Comparison of ENCODE assay signal across 9 mouse cellular contexts in genomic region chr10:62590200-62590599, GRCm38 (mm10). TPM values are rescaled to one million over a fixed set of nuclear protein-coding genes. Genes with fewer than 3 reads are reported as not detected.
A peak's percentile ranks its signal among the peaks of the same experiment; 100 is the strongest.
DNase-seq lines count a peak whose midpoint lies in the region; ATAC-seq lines count a peak whose summit lies in the region.
"Had no signal": no experiment of that assay in that cellular context is flagged by ENCODE, and none has a peak within 500 bp of the region (broad histone marks: within the 10 kb centered on the region; RNA-seq: fewer than 3 reads in every experiment).

No protein-coding gene starts in this region.

- H3K4me1 ChIP-seq in embryonic facial prominence, embryonic 14.5 days (ENCODE audit: control insufficient read depth, insufficient read depth, low read length): no peaks in the 10 kb centered on the region
- H3K4me1 ChIP-seq in liver, embryonic 12.5 days: peaks cover 8% of the 10 kb centered on the region; the same call in 1 of the 2 replicates
- H3K4me1 ChIP-seq in neural tube, embryonic 11.5 days (ENCODE audit: control insufficient read depth, insufficient read depth, low read length): no peaks in the 10 kb centered on the region
- H3K4me1 ChIP-seq: limb, embryonic 12.5 days had no signal

- peak; percentile 62; the same call in 1 of the 2 replicates for ATAC-seq in embryonic facial prominence, embryonic 14.5 days (ENCODE audit: low read depth)
- peak; percentile 60 for ATAC-seq in liver, embryonic 12.5 days
- no peak for ATAC-seq in neural tube, embryonic 11.5 days (ENCODE audit: insufficient read depth, low FRiP score, low TSS enrichment)

- no peak overlapping the region for H3K27ac ChIP-seq in embryonic facial prominence, embryonic 14.5 days (replicated peaks; ENCODE audit: low read depth, low read length)
- H3K27ac ChIP-seq in liver, embryonic 12.5 days: no peak overlapping the region
- H3K27ac ChIP-seq in neural tube, embryonic 11.5 days (ENCODE audit: low read depth, low read length): no peak overlapping the region
- H3K27ac ChIP-seq: limb, embryonic 12.5 days had no signal

- no peak overlapping the region for H3K4me2 ChIP-seq in embryonic facial prominence, embryonic 14.5 days (ENCODE audit: low read depth, low read length)
- H3K4me2 ChIP-seq in liver, embryonic 12.5 days: no peak overlapping the region
- no peak overlapping the region for H3K4me2 ChIP-seq in neural tube, embryonic 11.5 days (ENCODE audit: low read depth)
- H3K4me2 ChIP-seq: limb, embryonic 12.5 days had no signal

- no peaks in the 10 kb centered on the region for H3K27me3 ChIP-seq in embryonic facial prominence, embryonic 14.5 days (replicated peaks; ENCODE audit: control insufficient read depth, insufficient read depth, low read length)
- H3K27me3 ChIP-seq in liver, embryonic 12.5 days (replicated peaks): no peaks in the 10 kb centered on the region
- no peaks in the 10 kb centered on the region for H3K27me3 ChIP-seq in neural tube, embryonic 11.5 days (ENCODE audit: control insufficient read depth, insufficient read depth, low read length)
- H3K27me3 ChIP-seq: limb, embryonic 12.5 days had no signal

- no peak overlapping the region for H3K9ac ChIP-seq in embryonic facial prominence, embryonic 14.5 days (ENCODE audit: low read depth, low read length)
- H3K9ac ChIP-seq in liver, embryonic 12.5 days: no peak overlapping the region
- no peak overlapping the region for H3K9ac ChIP-seq in neural tube, embryonic 11.5 days (ENCODE audit: low read length)
- H3K9ac ChIP-seq: limb, embryonic 12.5 days had no signal

- WGBS in embryonic facial prominence, embryonic 14.5 days: 33% methylated on average over 6 of the region's 6 CpGs
- 41% methylated on average over 6 of the region's 6 CpGs for WGBS in liver, embryonic 12.5 days (ENCODE audit: insufficient replicate concordance)
- WGBS in neural tube, embryonic 11.5 days: 59% methylated on average over 6 of the region's 6 CpGs

- DNase-seq in CD8-positive naive resting alpha-beta T cell, adult 2 months (ENCODE audit: low read depth in 2 of 2, low spot score in 2 of 2): peak; percentile 83 to 93
- peak; percentile 51 to 72 for DNase-seq in adrenal gland, postnatal 4 days (ENCODE audit: low spot score in 2 of 2)
- DNase-seq in embryonic facial prominence, embryonic 14.5 days (ENCODE audit: low spot score): peak; percentile 94
- DNase-seq in heart, adult 9 months (ENCODE audit: low spot score in 2 of 2): peak; percentile 60 to 88
- peak; percentile 92 for DNase-seq in kidney, postnatal 14 days
- peak; percentile 81 for DNase-seq in neural tube, embryonic 11.5 days (ENCODE audit: low spot score)
- DNase-seq in telencephalon, adult 2 months (ENCODE audit: low read depth, low spot score): peak; percentile 92

- H3K36me3 ChIP-seq in embryonic facial prominence, embryonic 14.5 days (ENCODE audit: control insufficient read depth, insufficient read depth, low read length): peaks cover 91% of the 10 kb centered on the region
- H3K36me3 ChIP-seq in liver, embryonic 12.5 days: peaks cover 100% of the 10 kb centered on the region
- peaks cover 29% of the 10 kb centered on the region for H3K36me3 ChIP-seq in neural tube, embryonic 11.5 days (ENCODE audit: control insufficient read depth, insufficient read depth, low read length)

- no peak overlapping the region for H3K4me3 ChIP-seq in embryonic facial prominence, embryonic 14.5 days (ENCODE audit: low read depth, low read length)
- no peak overlapping the region for H3K4me3 ChIP-seq in liver, embryonic 12.5 days
- no peak overlapping the region for H3K4me3 ChIP-seq in neural tube, embryonic 11.5 days (ENCODE audit: low read depth, low read length)
- H3K4me3 ChIP-seq: limb, embryonic 12.5 days had no signal

- no peaks in the 10 kb centered on the region for H3K9me3 ChIP-seq in embryonic facial prominence, embryonic 14.5 days (ENCODE audit: control insufficient read depth, low read length)
- no peaks in the 10 kb centered on the region for H3K9me3 ChIP-seq in liver, embryonic 12.5 days (replicated peaks)
- no peaks in the 10 kb centered on the region for H3K9me3 ChIP-seq in neural tube, embryonic 11.5 days (ENCODE audit: control insufficient read depth, low read length)
- H3K9me3 ChIP-seq: limb, embryonic 12.5 days had no signal

RNA-seq across cellular contexts. Expression of gene Ddx21, which starts 11.9 kb away (rescaled TPM):
- 10 to 100 TPM; 57.3 to 62.6 TPM for total RNA-seq in adrenal gland, postnatal 4 days (2021)
- polyA plus RNA-seq in embryonic facial prominence, embryonic 14.5 days (2014; fragmentation: Nextera tagmentation; extraction: Ambion mirVana): 25.8 and 27.2 TPM in 2 replicates
- polyA plus RNA-seq in liver, embryonic 12.5 days (2016; fragmentation: Nextera tagmentation; extraction: Ambion mirVana): 38.3 and 40.6 TPM in 2 replicates
- polyA plus RNA-seq in neural tube, embryonic 11.5 days (2014; fragmentation: Nextera tagmentation; extraction: Ambion mirVana): 35.8 and 36.9 TPM in 2 replicates

RNA-seq across cellular contexts. Expression of gene Kif1bp, which starts 11.9 kb away (rescaled TPM):
- total RNA-seq in adrenal gland, postnatal 4 days (2021): 10 to 100 TPM; 39.2 to 42.1 TPM
- 43.1 and 45.4 TPM in 2 replicates for polyA plus RNA-seq in embryonic facial prominence, embryonic 14.5 days (2014; fragmentation: Nextera tagmentation; extraction: Ambion mirVana)
- 20.0 and 21.1 TPM in 2 replicates for polyA plus RNA-seq in liver, embryonic 12.5 days (2016; fragmentation: Nextera tagmentation; extraction: Ambion mirVana)
- 62.3 and 62.5 TPM in 2 replicates for polyA plus RNA-seq in neural tube, embryonic 11.5 days (2014; fragmentation: Nextera tagmentation; extraction: Ambion mirVana)
